Mouse (Mus musculus): ENCODE data around the gene Fmo5. TPM values are rescaled to one million over a fixed set of nuclear protein-coding genes. Genes with fewer than 3 reads are reported as not detected.

The Fmo5 gene
- polyA plus RNA-seq, 1 experiment, result 1.3 TPM

DNA sequence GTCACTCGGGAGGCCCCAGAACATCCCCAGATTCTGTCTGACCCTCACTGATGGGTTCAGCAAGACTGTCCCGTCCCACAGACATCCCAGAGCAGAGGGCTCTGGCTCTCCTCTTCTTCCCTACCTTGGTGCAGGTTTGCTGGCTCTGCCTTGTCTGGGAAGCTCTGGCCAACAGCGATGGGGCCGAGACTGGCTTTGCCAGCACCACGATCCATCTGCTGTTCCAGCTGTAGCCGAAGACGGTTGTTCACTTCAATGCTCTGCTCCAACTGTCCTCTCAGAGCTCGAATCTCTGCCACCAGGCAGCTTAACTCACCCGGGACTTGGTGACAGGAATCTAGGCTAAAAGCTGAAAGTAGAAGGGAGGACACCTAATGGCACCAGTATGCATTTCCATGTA is 68.3 kb downstream of the Fmo5 start:
- TF ChIP-seq CTCF (IDR thresholded peaks at IDR 0.05; ENCODE audit: low read depth, low read length) (no peak), POLR2A (IDR thresholded peaks at IDR 0.05; ENCODE audit: insufficient read depth, low read length) (no peak), EP300 (IDR thresholded peaks at IDR 0.05; ENCODE audit: insufficient read depth, low read depth, low read length) (no peak)
- H3K27ac ChIP-seq (ENCODE audit: insufficient read depth, low read length), result no peak overlapping the region
- no peaks in the 10 kb centered on the region for H3K36me3 ChIP-seq (ENCODE audit: control insufficient read depth, insufficient read depth, low read length, poor library complexity, severe bottlenecking)
- no peak overlapping the region for H3K4me3 ChIP-seq (ENCODE audit: low read depth, low read length)
- H3K27me3 ChIP-seq (ENCODE audit: control insufficient read depth, insufficient read depth, low read length, poor library complexity, severe bottlenecking), result no peaks in the 10 kb centered on the region
- H3K4me1 ChIP-seq (ENCODE audit: control insufficient read depth, insufficient read depth, low read length), result peaks cover 2% of the 10 kb centered on the region
- H3K9me3 ChIP-seq (replicated peaks; ENCODE audit: control insufficient read depth, insufficient read depth, low read length, poor library complexity, severe bottlenecking), result no peaks in the 10 kb centered on the region
- no peak overlapping the region for H3K9ac ChIP-seq (ENCODE audit: low read depth, poor library complexity, severe bottlenecking)

DNA sequence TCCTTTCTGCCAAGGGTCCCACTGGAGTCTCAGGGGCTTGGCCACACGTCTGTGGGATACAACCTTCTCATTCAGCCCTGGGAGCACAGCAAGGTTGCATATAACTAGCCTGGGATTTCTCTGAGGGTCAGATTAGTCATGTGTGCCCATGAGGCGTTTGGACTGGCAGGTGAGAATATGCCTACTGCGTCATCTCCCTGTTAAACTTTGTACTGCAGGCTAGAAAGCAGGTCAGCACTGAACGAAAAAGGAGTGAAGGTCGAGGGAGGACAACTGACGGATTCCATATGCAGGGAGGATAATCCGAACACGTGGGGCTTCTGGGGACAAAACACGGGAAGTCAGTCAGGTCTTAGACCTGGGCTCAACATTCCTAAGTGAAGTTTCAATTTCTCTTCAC is 68.7 kb downstream of the Fmo5 start:
- Histone ChIP-seq H3K27ac (ENCODE audit: insufficient read depth, low read length) (no peak overlapping the region), H3K4me1 (ENCODE audit: control insufficient read depth, insufficient read depth, low read length) (peaks cover 2% of the 10 kb centered on the region), H3K9me3 (replicated peaks; ENCODE audit: control insufficient read depth, insufficient read depth, low read length, poor library complexity, severe bottlenecking) (no peaks in the 10 kb centered on the region), H3K27me3 (ENCODE audit: control insufficient read depth, insufficient read depth, low read length, poor library complexity, severe bottlenecking) (no peaks in the 10 kb centered on the region), H3K4me3 (ENCODE audit: low read depth, low read length) (no peak overlapping the region), H3K36me3 (ENCODE audit: control insufficient read depth, insufficient read depth, low read length, poor library complexity, severe bottlenecking) (no peaks in the 10 kb centered on the region), H3K9ac (ENCODE audit: low read depth, poor library complexity, severe bottlenecking) (no peak overlapping the region)
- TF ChIP-seq POLR2A (IDR thresholded peaks at IDR 0.05; ENCODE audit: insufficient read depth, low read length) (no peak), EP300 (IDR thresholded peaks at IDR 0.05; ENCODE audit: insufficient read depth, low read depth, low read length) (no peak)

DNA sequence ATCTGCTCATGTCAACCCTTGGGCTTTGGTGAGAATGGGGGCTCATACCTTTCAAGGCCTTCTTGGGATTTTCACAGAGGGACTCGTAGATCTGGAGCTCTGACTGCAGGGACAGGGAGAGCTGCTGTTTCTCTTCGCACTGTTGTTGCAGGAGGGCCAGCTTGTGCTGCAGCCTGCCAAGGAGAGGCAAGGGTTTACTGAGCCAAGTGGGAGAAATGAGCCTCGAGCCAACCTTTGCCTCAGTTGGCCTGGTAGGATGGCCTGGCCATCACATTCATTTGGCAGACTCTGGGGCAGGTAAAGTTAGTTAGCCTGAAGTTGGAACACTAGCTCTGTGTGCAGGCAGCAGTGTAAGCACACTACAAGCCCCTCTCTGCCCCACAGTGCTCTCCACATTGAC is 70.5 kb downstream of the Fmo5 start:
- H3K4me3 ChIP-seq (ENCODE audit: low read depth, low read length), result no peak overlapping the region
- H3K27me3 ChIP-seq (ENCODE audit: control insufficient read depth, insufficient read depth, low read length, poor library complexity, severe bottlenecking), result no peaks in the 10 kb centered on the region
- no peak overlapping the region for H3K9ac ChIP-seq (ENCODE audit: low read depth, poor library complexity, severe bottlenecking)
- no peaks in the 10 kb centered on the region for H3K36me3 ChIP-seq (ENCODE audit: control insufficient read depth, insufficient read depth, low read length, poor library complexity, severe bottlenecking)
- H3K9me3 ChIP-seq (replicated peaks; ENCODE audit: control insufficient read depth, insufficient read depth, low read length, poor library complexity, severe bottlenecking), result no peaks in the 10 kb centered on the region
- no peaks in the 10 kb centered on the region for H3K4me1 ChIP-seq (ENCODE audit: control insufficient read depth, insufficient read depth, low read length)
- TF ChIP-seq EP300 (IDR thresholded peaks at IDR 0.05; ENCODE audit: insufficient read depth, low read depth, low read length) (no peak), CTCF (IDR thresholded peaks at IDR 0.05; ENCODE audit: low read depth, low read length) (no peak)
- no peak overlapping the region for H3K27ac ChIP-seq (ENCODE audit: insufficient read depth, low read length)

DNA sequence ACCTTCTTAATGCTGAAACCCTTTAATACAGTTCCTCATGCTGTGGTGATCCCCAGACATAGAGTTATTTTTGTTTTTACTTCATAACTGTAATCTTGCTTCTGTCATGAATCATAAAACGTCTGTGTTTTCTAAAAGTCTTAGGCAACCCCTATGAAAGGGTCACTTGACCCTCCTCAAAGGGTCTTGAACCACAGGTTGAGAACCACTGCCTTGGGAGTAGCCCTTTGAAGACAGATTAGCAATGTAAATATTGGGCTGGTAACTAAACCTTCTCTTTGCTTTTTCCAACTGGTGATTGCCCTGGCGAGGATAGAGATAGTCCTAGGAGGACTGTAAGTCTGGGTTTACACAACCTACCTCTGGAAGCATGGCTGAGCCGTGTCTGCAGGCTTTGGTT is 72.6 kb downstream of the Fmo5 start:
- Histone ChIP-seq H3K27me3 (ENCODE audit: control insufficient read depth, insufficient read depth, low read length, poor library complexity, severe bottlenecking) (no peaks in the 10 kb centered on the region), H3K27ac (ENCODE audit: insufficient read depth, low read length) (no peak overlapping the region), H3K9ac (ENCODE audit: low read depth, poor library complexity, severe bottlenecking) (no peak overlapping the region), H3K36me3 (ENCODE audit: control insufficient read depth, insufficient read depth, low read length, poor library complexity, severe bottlenecking) (no peaks in the 10 kb centered on the region), H3K4me3 (ENCODE audit: low read depth, low read length) (no peak overlapping the region), H3K4me1 (ENCODE audit: control insufficient read depth, insufficient read depth, low read length) (no peaks in the 10 kb centered on the region), H3K9me3 (replicated peaks; ENCODE audit: control insufficient read depth, insufficient read depth, low read length, poor library complexity, severe bottlenecking) (no peaks in the 10 kb centered on the region)
- TF ChIP-seq CTCF (IDR thresholded peaks at IDR 0.05; ENCODE audit: low read depth, low read length) (no peak), EP300 (IDR thresholded peaks at IDR 0.05; ENCODE audit: insufficient read depth, low read depth, low read length) (no peak), POLR2A (IDR thresholded peaks at IDR 0.05; ENCODE audit: insufficient read depth, low read length) (no peak)

DNA sequence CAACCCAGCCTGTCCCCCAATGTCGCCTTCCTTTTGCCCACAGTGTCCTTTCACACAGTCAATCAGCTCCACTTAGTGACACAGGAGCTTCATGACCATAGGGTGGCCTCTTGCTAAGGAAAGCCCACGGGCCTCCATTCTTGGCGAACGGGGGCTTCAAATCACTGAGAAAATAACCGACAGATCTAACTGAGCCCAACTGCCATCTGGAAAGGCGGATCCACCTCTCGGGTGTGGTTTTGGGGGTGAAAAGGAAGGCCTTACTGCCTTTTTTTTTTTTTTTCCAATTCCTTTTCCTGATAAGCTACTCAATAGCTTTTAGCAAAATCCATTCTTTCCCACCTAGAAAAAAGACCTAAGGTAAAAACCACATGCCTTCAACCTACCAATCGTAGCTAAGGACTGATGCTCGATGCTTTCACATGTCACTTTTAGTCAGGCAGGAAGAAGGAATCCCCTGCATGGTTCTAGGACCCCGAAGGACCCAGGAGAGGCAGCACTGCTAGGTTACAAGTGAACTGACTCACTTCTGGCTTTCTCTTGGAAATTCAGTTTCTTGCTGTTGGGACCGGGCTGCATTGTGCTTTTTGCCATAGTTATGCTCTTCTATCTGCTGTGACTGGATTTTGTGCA is 74.0 kb downstream of the Fmo5 start:
- Histone ChIP-seq H3K27ac (ENCODE audit: insufficient read depth, low read length) (no peak overlapping the region), H3K9me3 (replicated peaks; ENCODE audit: control insufficient read depth, insufficient read depth, low read length, poor library complexity, severe bottlenecking) (no peaks in the 10 kb centered on the region), H3K4me1 (ENCODE audit: control insufficient read depth, insufficient read depth, low read length) (no peaks in the 10 kb centered on the region), H3K4me3 (ENCODE audit: low read depth, low read length) (no peak overlapping the region), H3K9ac (ENCODE audit: low read depth, poor library complexity, severe bottlenecking) (no peak overlapping the region), H3K36me3 (ENCODE audit: control insufficient read depth, insufficient read depth, low read length, poor library complexity, severe bottlenecking) (no peaks in the 10 kb centered on the region), H3K27me3 (ENCODE audit: control insufficient read depth, insufficient read depth, low read length, poor library complexity, severe bottlenecking) (no peaks in the 10 kb centered on the region)
- TF ChIP-seq EP300 (IDR thresholded peaks at IDR 0.05; ENCODE audit: insufficient read depth, low read depth, low read length) (no peak), POLR2A (IDR thresholded peaks at IDR 0.05; ENCODE audit: insufficient read depth, low read length) (no peak), CTCF (IDR thresholded peaks at IDR 0.05; ENCODE audit: low read depth, low read length) (no peak)

Other genes starting within 250 kb of the Fmo5 start
- gene Olfr1402, start 206.8 kb upstream of the Fmo5 start, polyA plus RNA-seq (2011; ENCODE audit: insufficient read depth, insufficient read length, low read depth, missing spikeins), result not detected in 2 replicates
- gene Chd1l, start 18.6 kb upstream of the Fmo5 start, polyA plus RNA-seq (2011; ENCODE audit: insufficient read depth, insufficient read length, low read depth, missing spikeins), result 21.9 and 23.7 TPM in 2 replicates
- 17.6 and 21.2 TPM in 2 replicates for gene Prkab2, start 29.4 kb downstream of the Fmo5 start, polyA plus RNA-seq (2011; ENCODE audit: insufficient read depth, insufficient read length, low read depth, missing spikeins)
- not detected in 2 replicates for gene Gm17651, start 45.9 kb downstream of the Fmo5 start, polyA plus RNA-seq (2011; ENCODE audit: insufficient read depth, insufficient read length, low read depth, missing spikeins)